Mouse (Mus musculus) CH12.LX (cell line): ENCODE results near the gene A230050P20Rik.

Source experiments
- CTCF ChIP-seq, 2 experiments: IDR thresholded peaks in 1 of 2; conservative IDR thresholded peaks in 1 of 2; 2 replicates each; pipeline ENCODE4 v1.5.1; 2011 to 2012; ENCODE audit warnings: low read depth in 2 of 2, low read length in 2 of 2, improper control_type of control experiment in 1 of 2, inconsistent platforms in 1 of 2, mild to moderate bottlenecking in 1 of 2, moderate library complexity in 1 of 2
- EP300 ChIP-seq: IDR thresholded peaks from 2 replicates; pipeline ENCODE4 v1.6.1; 2011; ENCODE audit warnings: low read length, improper control_type of control experiment
- GABPA ChIP-seq: IDR thresholded peaks from 2 replicates; pipeline ENCODE4 v1.6.1; 2012; ENCODE audit warnings: low read depth, low read length, improper control_type of control experiment, inconsistent platforms; ENCODE audit not compliant: insufficient replicate concordance
- KAT2A ChIP-seq: IDR thresholded peaks from 2 replicates; pipeline ENCODE4 v1.6.1; 2012; ENCODE audit warnings: low read length, improper control_type of control experiment, inconsistent platforms; ENCODE audit not compliant: insufficient replicate concordance
- PAX5 ChIP-seq: IDR thresholded peaks from 2 replicates; pipeline ENCODE4 v1.6.1; 2012; ENCODE audit warnings: low read length, inconsistent platforms, mixed read lengths
- POLR2A ChIP-seq: IDR thresholded peaks from 2 replicates; pipeline ENCODE4 v1.6.1; 2011; ENCODE audit warnings: low read depth, mild to moderate bottlenecking, improper control_type of control experiment, low read length
- SMC3 ChIP-seq: IDR thresholded peaks from 2 replicates; pipeline ENCODE4 v1.6.1; 2011; ENCODE audit warnings: low read depth, low read length, improper control_type of control experiment
- TCF12 ChIP-seq: IDR thresholded peaks from 2 replicates; pipeline ENCODE4 v1.6.1; 2014; ENCODE audit warnings: low read depth, mild to moderate bottlenecking, inconsistent platforms, low read length, improper control_type of control experiment
- USF2 ChIP-seq: conservative IDR thresholded peaks from 2 replicates; pipeline ENCODE4 v1.6.1; 2011; ENCODE audit warnings: low read depth, low read length, improper control_type of control experiment

DNA sequence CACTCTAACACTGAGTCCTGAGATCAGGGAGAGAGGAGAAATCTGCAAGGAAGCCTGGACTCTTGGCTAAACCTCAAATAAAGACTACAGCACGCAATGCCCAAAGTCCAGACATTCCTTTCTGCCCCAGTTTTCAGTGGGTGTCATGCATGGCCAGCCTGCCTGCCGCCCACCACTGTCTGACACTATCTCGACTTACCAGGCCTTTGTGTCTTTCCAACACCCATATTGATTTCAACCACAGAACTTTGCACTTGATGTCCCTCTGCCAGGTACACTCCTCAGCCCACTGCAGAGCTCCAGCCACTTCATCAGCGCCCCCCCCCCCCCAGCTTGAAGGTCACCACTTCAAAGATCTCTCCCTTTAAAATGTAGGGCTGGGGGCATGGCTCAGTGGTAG, 6.2 kb upstream of the A230050P20Rik start:
- TF ChIP-seq CTCF (conservative IDR thresholded peaks at IDR 0.05 in 1 of 2, IDR thresholded peaks at IDR 0.05 in 1 of 2; ENCODE audit: low read depth in 2 of 2, low read length in 2 of 2) (no peak), KAT2A (no peak), EP300 (no peak), USF2 (no peak), GABPA (no peak), SMC3 (no peak), PAX5 (no peak), TCF12 (no peak), POLR2A (no peak)
